In genomic region chr13:97052667-97053066, GRCm38 (mm10) we compare ENCODE assay signal across 8 mouse cellular contexts. TPM values are rescaled to one million over a fixed set of nuclear protein-coding genes. Genes with fewer than 3 reads are reported as not detected.
DNase-seq lines count a peak whose midpoint lies in the region; ATAC-seq and TF ChIP-seq lines count a peak whose summit lies in the region.

No protein-coding gene starts in this region.

- no peaks in the 10 kb centered on the region for H3K4me1 ChIP-seq in intestine, postnatal 0 days (replicated peaks; ENCODE audit: control insufficient read depth, insufficient read depth, low read length)
- no peaks in the 10 kb centered on the region for H3K4me1 ChIP-seq in intestine, embryonic 15.5 days (replicated peaks)
- no peaks in the 10 kb centered on the region for H3K4me1 ChIP-seq in hindbrain, embryonic 11.5 days (replicated peaks; ENCODE audit: control insufficient read depth, insufficient read depth, low read length)
- no peaks in the 10 kb centered on the region for H3K4me1 ChIP-seq in midbrain, embryonic 16.5 days (ENCODE audit: control insufficient read depth, insufficient read depth, low read length)

- no peaks in the 10 kb centered on the region for H3K36me3 ChIP-seq in intestine, postnatal 0 days (ENCODE audit: control insufficient read depth, insufficient read depth)
- no peaks in the 10 kb centered on the region for H3K36me3 ChIP-seq in intestine, embryonic 15.5 days
- no peaks in the 10 kb centered on the region for H3K36me3 ChIP-seq in hindbrain, embryonic 11.5 days (ENCODE audit: control insufficient read depth, insufficient read depth, low read length)
- H3K36me3 ChIP-seq in midbrain, embryonic 16.5 days (ENCODE audit: control insufficient read depth, insufficient read depth, low read length): no peaks in the 10 kb centered on the region

- H3K4me2 ChIP-seq in intestine, postnatal 0 days (replicated peaks; ENCODE audit: low read depth): no peak overlapping the region
- H3K4me2 ChIP-seq in intestine, embryonic 15.5 days (replicated peaks): no peak overlapping the region
- H3K4me2 ChIP-seq in hindbrain, embryonic 11.5 days (replicated peaks; ENCODE audit: low read depth, low read length): no peak overlapping the region
- no peak overlapping the region for H3K4me2 ChIP-seq in midbrain, embryonic 16.5 days (ENCODE audit: low read length)

- H3K4me3 ChIP-seq in intestine, postnatal 0 days (ENCODE audit: low read depth, low read length): no peak overlapping the region
- H3K4me3 ChIP-seq in intestine, embryonic 15.5 days (replicated peaks): no peak overlapping the region
- no peak overlapping the region for H3K4me3 ChIP-seq in hindbrain, embryonic 11.5 days (ENCODE audit: low read depth, low read length)
- no peak overlapping the region for H3K4me3 ChIP-seq in midbrain, embryonic 16.5 days (ENCODE audit: low read depth, low read length)

- ATAC-seq in intestine, postnatal 0 days: no peak
- no peak for ATAC-seq in intestine, embryonic 15.5 days
- ATAC-seq in hindbrain, embryonic 11.5 days (ENCODE audit: low FRiP score): peak; percentile 40; the same call in 1 of the 2 replicates
- ATAC-seq in midbrain, embryonic 16.5 days: peak; percentile 71

- no peaks in the 10 kb centered on the region for H3K9me3 ChIP-seq in intestine, postnatal 0 days (ENCODE audit: control insufficient read depth)
- no peaks in the 10 kb centered on the region for H3K9me3 ChIP-seq in intestine, embryonic 15.5 days
- H3K9me3 ChIP-seq in hindbrain, embryonic 11.5 days (ENCODE audit: control insufficient read depth, low read length): no peaks in the 10 kb centered on the region
- no peaks in the 10 kb centered on the region for H3K9me3 ChIP-seq in midbrain, embryonic 16.5 days (replicated peaks; ENCODE audit: control insufficient read depth, low read length, poor library complexity, severe bottlenecking)

- no peak overlapping the region for H3K9ac ChIP-seq in intestine, postnatal 0 days (ENCODE audit: low read depth, low read length)
- no peak overlapping the region for H3K9ac ChIP-seq in intestine, embryonic 15.5 days
- H3K9ac ChIP-seq in hindbrain, embryonic 11.5 days (ENCODE audit: low read depth, low read length): no peak overlapping the region
- no peak overlapping the region for H3K9ac ChIP-seq in midbrain, embryonic 16.5 days (ENCODE audit: low read depth, low read length)

- WGBS in intestine, postnatal 0 days: 13% methylated on average over 11 of the region's 11 CpGs
- WGBS in intestine, embryonic 15.5 days: 15% methylated on average over 11 of the region's 11 CpGs
- 20% methylated on average over 11 of the region's 11 CpGs for WGBS in hindbrain, embryonic 11.5 days
- WGBS in midbrain, embryonic 16.5 days: 11% methylated on average over 11 of the region's 11 CpGs

- intact Hi-C loops in left cerebral cortex, postnatal 25 days (cut with DNase I): loop anchor here (10.0 kb wide), 1 partner anchor 198 kb away; no protein-coding TSS in a partner anchor

- DNase-seq in adrenal gland, postnatal 10 days: peak; percentile 81
- DNase-seq in embryo, embryonic 11.5 days (ENCODE audit: low read depth, low spot score): peak; percentile 64
- peak; percentile 90 for DNase-seq in hindbrain, embryonic 11.5 days (ENCODE audit: low spot score)
- DNase-seq in left cerebral cortex, postnatal 25 days (ENCODE audit: low spot score in 2 of 2): peak; percentile 80 to 82
- peak; percentile 89 for DNase-seq in testis, postnatal 10 days (ENCODE audit: low spot score)

- no peak overlapping the region for H3K27ac ChIP-seq in intestine, postnatal 0 days (ENCODE audit: low read depth, low read length)
- H3K27ac ChIP-seq in intestine, embryonic 15.5 days: no peak overlapping the region
- H3K27ac ChIP-seq in hindbrain, embryonic 11.5 days (ENCODE audit: low read depth, low read length): no peak overlapping the region
- no peak overlapping the region for H3K27ac ChIP-seq in midbrain, embryonic 16.5 days (ENCODE audit: low read length)

- TF ChIP-seq CTCF in intestine, postnatal 0 days (IDR thresholded peaks at IDR 0.05; ENCODE audit: low read depth): peak; percentile 92

- H3K27me3 ChIP-seq in intestine, postnatal 0 days (replicated peaks; ENCODE audit: control insufficient read depth, insufficient read depth, low read length): no peaks in the 10 kb centered on the region
- H3K27me3 ChIP-seq in intestine, embryonic 15.5 days (replicated peaks): no peaks in the 10 kb centered on the region
- no peaks in the 10 kb centered on the region for H3K27me3 ChIP-seq in hindbrain, embryonic 11.5 days (ENCODE audit: control insufficient read depth, insufficient read depth, low read length)
- no peaks in the 10 kb centered on the region for H3K27me3 ChIP-seq in midbrain, embryonic 16.5 days (ENCODE audit: control insufficient read depth, insufficient read depth, low read depth, low read length)

RNA-seq across cellular contexts. Expression of gene Fam169a, which starts 14.4 kb away (rescaled TPM):
- polyA plus RNA-seq in intestine, postnatal 0 days (2015; fragmentation: Nextera tagmentation; extraction: Ambion mirVana): 0.78 and 0.90 TPM in 2 replicates
- 2.1 and 2.4 TPM in 2 replicates for polyA plus RNA-seq in intestine, embryonic 15.5 days (2015; fragmentation: Nextera tagmentation; extraction: Ambion mirVana)
- total RNA-seq in adrenal gland, postnatal 10 days (2021): 1 to 10 TPM; 4.9 to 5.4 TPM
- 10.9 and 12.2 TPM in 2 replicates for polyA plus RNA-seq in hindbrain, embryonic 11.5 days (2014; fragmentation: Nextera tagmentation; extraction: Ambion mirVana)
- total RNA-seq in left cerebral cortex, postnatal 25 days (2021): 10 to 100 TPM; 42.6 to 48.6 TPM
- polyA plus RNA-seq in midbrain, embryonic 16.5 days (2015; fragmentation: Nextera tagmentation; extraction: Ambion mirVana): 36.6 and 38.2 TPM in 2 replicates

RNA-seq across cellular contexts. Expression of gene 1700029F12Rik, which starts 18.5 kb away (rescaled TPM):
- not detected in 2 replicates for polyA plus RNA-seq in intestine, postnatal 0 days (2015; fragmentation: Nextera tagmentation; extraction: Ambion mirVana)
- not detected in 2 replicates for polyA plus RNA-seq in intestine, embryonic 15.5 days (2015; fragmentation: Nextera tagmentation; extraction: Ambion mirVana)
- not detected for total RNA-seq in adrenal gland, postnatal 10 days (2021)
- polyA plus RNA-seq in hindbrain, embryonic 11.5 days (2014; fragmentation: Nextera tagmentation; extraction: Ambion mirVana): not detected in 2 replicates
- total RNA-seq in left cerebral cortex, postnatal 25 days (2021): not detected
- not detected in 2 replicates for polyA plus RNA-seq in midbrain, embryonic 16.5 days (2015; fragmentation: Nextera tagmentation; extraction: Ambion mirVana)

RNA-seq across cellular contexts. Expression of gene Gm6169, which starts 46.4 kb away (rescaled TPM):
- 3.5 and 4.2 TPM in 2 replicates for polyA plus RNA-seq in intestine, postnatal 0 days (2015; fragmentation: Nextera tagmentation; extraction: Ambion mirVana)
- 3.8 and 3.9 TPM in 2 replicates for polyA plus RNA-seq in intestine, embryonic 15.5 days (2015; fragmentation: Nextera tagmentation; extraction: Ambion mirVana)
- total RNA-seq in adrenal gland, postnatal 10 days (2021): 10 to 100 TPM in 1 of 2 experiments, under 1 TPM in 1; 0.87 to 17.1 TPM
- polyA plus RNA-seq in hindbrain, embryonic 11.5 days (2014; fragmentation: Nextera tagmentation; extraction: Ambion mirVana): 0.64 and 1.6 TPM in 2 replicates
- 1 to 10 TPM in 1 of 2 experiments, not detected in 1; 2.5 TPM for total RNA-seq in left cerebral cortex, postnatal 25 days (2021)
- 0.61 and 0.67 TPM in 2 replicates for polyA plus RNA-seq in midbrain, embryonic 16.5 days (2015; fragmentation: Nextera tagmentation; extraction: Ambion mirVana)

Comparison
In these comparisons a context has a peak if more than half of its experiments do, and no peak if none do; other contexts are left out.
1. ATAC-seq: peak in hindbrain, embryonic 11.5 days (single experiment) and midbrain, embryonic 16.5 days (single experiment); none in intestine, postnatal 0 days (single experiment) and intestine, embryonic 15.5 days (single experiment).
2. Peak in every context shown above with its lines, with median percentiles within 50 percentile points of each other: DNase-seq.